Mouse (Mus musculus) ovary, postnatal 36 days (tissue): Measurements from ENCODE around the gene Gapdh.

ENCODE experiments used
- DNase-seq: peaks from one replicate; pipeline ENCODE4 v3.0.0; 2022; ENCODE audit warnings: low spot score, mixed read lengths

Gene Gapdh

DNA sequence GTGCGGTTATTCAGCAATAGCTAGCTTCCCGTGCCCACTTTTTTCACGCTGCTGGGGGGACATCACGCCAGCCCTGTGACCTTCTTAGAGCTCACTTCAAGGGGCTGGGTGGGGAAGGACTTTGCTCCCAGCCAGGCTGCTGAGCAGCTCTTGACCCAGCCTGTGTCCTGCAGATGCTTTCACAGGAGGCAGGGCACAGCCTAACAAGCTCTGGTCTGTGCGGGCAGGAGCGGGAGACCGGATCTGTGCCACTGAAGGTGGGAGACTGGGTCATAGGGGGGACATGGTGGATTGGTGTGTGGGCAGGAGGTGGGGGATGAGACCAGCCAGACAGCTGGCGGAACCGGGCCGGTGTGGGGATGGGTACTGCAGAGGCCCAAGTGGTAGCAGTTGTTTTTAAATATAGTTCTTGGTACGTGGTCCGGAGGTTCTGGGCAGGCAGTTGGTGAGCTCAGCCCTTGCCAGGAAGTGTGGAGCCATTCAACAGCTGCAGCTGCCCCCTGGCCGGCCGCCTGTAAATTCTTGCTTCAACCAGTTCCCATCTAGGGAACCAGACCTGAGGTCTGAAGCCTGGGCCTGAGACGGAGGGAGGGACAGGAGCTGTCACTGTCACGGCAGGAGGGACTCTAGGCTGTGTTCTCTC lies 17.2 kb downstream of the Gapdh start:
- DNase-seq: peak; percentile 44

DNA sequence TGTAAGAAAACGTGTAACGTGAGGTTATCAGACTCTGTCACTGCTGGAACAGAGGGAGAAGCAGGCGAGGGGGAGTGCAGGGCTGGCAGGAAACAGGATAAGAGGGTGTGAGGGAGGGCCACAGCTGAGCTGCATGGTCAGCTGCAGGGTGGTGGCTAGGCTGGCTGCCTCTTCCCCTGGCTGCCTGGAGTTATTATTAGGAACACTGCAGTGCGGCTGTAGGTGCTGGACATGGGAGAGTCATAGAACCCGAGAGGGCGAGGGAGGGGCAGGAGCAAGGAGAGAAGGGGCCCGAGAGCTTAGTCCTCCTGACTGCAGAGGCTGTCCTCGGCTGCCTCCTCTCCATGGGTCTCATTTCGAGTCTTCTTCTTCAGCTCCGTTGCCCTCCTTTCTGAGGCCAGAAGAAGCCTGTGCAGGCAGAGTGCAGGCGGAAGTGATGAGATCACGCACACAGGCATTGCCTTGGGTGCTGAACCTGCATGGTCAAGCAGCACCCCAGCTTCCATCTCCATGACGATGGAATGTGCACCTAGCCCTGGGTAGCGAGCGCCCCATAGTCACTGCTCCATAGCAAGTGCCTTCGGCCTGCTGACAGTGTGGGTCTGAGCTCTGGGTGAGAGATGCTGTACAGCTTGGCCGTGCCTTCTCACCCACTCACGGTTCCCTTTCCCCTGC lies 17.9 kb downstream of the Gapdh start:
- peak; percentile 44 for DNase-seq

DNA sequence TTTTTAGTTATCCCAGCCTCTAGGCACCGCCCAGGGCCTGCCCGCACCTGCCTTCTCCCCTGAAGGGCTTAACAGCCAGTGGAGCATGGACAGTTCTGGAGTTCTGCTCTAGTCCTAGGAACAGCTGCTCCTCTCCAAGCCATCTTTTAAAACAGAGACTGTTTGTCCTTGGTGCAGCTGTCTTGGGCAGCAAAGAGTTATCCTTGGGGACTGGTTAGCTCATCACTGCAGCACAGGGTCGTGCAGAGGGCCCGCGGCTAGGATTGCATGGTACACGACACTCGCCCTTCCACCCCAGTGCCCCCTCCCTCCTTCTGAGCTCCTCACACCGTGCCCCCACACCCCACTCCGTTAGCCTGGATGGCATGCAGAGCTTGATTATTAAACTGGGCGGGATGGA lies 18.9 kb downstream of the Gapdh start:
- no peak for DNase-seq

DNA sequence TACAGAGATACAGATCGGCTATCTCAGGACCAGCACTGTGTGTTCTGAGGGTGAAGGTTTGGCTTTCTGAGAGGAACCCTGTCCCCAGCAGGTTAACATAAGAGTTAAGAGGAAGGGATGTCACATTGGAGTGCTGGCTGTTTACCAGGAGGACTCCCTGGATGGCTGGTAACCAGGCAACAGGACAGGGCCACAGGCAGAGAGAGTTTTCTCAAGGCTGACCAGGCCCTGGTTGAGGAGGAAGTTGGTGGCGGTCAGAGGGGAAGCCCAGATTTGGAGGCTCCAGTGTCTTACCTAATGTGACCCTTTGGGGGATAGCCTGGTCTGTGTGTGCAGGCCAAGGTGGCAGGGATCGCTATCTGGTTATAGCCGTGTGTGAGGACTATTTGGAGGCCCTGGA lies 19.5 kb downstream of the Gapdh start:
- DNase-seq: peak; percentile 44

DNA sequence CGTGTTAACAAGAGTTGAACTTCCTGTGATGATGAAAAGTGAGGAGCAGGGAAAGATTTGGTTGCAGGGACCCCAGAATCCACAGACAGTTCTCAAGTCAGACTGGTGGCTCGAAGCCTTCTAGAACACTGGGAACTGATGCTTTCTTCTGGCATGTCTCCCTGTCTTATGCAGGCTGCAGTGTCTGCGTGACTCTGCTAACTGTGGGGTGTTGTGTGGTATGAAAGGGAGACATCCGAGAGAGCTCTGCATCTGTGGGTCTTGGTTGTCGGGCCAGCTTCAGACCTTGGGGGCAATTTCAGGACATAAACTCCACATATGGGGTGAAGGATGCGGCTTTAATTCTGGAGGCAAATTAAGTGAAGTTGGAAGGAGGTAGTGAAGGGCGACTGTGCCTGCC lies 20.1 kb downstream of the Gapdh start:
- no peak for DNase-seq

DNA sequence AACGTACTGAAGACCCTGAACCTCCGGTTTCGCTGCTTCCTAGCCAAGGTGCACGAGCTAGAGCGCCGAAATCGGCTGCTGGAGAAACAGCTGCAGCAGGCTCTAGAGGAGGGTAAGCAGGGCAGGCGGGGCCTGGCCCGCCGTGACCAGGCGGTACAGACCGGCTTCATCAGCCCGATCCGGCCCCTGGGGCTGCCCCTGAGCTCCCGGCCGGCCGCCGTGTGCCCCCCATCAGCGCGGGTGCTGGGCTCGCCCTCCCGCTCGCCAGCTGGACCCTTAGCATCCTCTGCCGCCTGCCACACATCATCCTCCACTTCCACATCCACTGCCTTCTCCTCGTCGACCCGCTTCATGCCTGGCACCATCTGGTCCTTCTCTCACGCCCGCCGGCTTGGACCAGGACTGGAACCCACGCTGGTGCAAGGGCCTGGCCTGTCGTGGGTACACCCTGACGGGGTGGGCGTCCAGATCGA lies 20.8 kb downstream of the Gapdh start:
- DNase-seq: no peak

DNA sequence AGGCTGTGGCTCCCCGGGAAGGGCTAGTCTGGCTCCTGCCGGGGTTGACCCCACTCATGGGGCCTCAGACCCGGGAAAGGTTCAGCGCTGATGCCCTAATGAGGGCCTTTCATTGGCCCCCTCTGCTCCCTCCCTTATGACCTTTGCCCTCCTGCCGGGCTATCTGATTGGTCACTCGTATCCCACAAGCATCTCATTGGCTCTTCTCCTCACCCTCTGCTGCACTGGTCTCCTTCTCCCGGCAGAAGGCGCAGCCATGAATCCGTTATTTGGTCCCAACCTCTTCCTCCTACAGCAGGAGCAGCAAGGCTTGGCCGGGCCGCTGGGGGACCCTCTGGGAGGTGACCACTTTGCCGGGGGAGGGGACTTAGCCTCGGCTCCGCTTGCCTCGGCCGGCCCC lies 21.3 kb downstream of the Gapdh start, which contains the start of gene Iffo1:
TSS of gene Iffo1 (plus strand) at position 241 of the 400 bp plus-strand sequence.
- peak; percentile 81 for DNase-seq

DNA sequence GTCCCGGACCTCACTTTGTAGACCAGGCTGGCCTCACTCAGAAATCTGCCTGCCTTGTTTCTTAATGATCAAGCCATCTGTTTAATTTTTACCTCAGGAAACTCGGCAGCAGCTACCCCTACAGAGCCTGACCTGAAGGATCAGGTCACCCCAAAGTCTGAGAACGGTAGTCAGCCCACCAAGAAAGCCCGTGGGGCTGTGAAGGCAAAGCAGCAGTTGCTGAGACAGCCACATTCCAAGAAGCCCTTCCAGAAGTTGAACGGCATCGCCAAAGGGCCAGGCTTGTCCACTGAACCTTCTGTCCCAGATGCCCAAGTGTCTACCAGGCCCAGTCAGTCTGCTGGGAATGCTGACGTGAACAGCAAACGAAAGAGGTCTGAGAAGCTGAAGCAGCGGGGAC lies 22.4 kb downstream of the Gapdh start:
- DNase-seq: no peak

DNA sequence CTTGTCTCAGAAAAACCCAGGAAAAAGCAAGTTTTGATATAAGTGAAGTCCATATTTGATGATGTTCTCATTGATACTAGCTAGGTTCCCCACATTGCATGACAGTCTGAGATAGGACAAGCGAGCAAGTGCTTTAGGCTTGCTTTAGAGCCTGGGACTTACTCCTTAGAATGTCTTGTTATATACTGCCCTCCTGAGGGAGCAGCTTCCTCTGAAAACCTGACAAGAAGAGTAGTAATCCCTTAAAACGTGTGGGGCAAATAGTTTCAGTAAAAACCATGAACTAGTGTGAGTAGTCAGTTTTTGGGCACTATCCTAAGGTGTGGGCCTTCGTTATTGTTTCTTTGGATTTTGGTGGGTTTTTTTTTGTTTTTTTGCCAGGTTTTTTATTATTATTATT lies 23.1 kb downstream of the Gapdh start:
- DNase-seq: no peak

DNA sequence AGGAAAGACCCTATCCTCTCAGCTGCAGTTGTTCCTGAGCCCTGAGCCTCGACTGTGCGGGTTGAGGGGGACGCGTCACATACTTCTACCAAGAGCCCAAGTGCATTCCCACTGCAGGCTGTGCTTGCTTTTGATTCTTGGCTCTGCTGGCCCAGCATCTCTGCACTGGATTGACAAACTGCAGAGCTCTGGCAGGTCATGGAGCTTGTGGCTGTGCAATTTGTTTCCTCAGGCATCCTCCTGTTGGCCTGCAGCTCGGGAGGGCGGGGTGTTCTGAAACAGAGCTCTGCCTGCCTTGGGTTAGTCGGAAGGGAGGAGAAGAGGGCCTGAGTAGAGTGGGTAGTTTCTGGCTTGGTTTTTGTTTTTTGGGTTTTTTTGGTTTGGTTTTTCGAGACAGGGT lies 23.8 kb downstream of the Gapdh start:
- no peak for DNase-seq

DNA sequence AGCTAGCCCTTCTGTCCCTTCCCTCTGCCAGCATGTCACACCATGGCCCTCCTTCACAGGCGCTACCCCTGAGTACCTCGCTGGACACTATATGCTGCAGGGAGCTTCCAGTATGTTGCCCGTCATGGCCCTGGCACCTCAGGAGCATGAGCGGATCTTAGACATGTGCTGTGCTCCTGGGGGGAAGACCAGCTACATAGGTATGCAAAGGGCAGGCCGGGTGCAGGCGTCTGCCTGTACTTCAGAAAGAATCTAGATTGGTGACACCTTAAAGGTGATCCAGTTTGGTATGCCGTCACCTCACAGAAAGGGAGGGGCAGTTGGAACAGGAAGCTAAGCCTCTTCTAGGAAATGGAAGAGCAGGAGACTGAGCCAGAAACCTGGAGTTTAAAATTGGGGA lies 26.5 kb downstream of the Gapdh start:
- DNase-seq: no peak

DNA sequence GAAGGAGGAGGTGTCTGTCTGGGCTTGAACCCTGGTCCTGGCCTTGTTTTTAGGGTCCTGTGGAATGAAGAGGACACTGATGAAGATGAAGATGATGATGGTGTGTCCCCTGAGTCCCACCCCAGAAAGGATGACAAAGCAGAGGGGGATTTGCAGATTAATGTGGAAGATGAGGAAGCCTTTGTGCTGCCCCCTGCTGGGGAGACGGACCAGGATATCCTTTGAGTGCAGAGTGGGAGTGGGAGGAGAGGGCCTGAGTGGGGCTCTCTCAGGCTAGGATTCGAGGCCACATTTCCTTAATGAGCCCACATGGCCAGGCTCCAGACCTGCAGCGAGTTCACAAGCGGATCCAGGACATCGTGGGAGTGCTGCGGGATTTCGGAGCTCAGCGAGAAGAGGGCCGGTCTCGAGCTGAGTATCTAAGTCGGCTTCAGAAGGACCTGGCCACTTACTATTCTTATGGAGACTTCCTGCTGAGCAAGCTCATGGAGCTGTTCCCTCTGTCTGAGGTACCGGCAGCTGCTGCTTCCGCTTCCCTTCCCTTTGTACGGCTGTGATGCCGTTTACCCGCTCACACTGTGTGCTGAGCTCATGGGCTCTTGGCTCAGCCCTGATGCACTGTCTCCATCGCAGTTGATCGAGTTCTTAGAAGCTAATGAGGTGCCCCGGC lies 29.1 kb downstream of the Gapdh start:
- DNase-seq: no peak

DNA sequence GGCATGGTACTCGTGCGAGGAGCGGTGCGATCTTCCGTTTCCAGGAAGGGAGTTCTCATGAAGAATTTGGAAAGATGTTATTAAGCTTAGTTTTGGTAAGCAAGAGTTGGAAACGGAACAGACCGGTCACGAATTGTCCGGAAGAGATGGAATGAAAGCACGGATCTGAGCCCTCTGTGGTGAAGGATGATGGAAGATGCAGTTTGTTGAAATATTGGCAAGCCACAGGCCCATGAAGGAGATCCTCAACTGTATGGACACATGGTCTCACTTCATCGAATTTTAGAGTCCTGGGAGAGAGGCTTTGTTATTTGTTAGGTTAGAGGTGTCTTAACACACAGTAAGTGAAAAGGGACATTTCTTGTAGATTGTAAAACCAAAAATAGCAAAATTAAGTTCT lies 33.8 kb downstream of the Gapdh start:
- DNase-seq: no peak

DNA sequence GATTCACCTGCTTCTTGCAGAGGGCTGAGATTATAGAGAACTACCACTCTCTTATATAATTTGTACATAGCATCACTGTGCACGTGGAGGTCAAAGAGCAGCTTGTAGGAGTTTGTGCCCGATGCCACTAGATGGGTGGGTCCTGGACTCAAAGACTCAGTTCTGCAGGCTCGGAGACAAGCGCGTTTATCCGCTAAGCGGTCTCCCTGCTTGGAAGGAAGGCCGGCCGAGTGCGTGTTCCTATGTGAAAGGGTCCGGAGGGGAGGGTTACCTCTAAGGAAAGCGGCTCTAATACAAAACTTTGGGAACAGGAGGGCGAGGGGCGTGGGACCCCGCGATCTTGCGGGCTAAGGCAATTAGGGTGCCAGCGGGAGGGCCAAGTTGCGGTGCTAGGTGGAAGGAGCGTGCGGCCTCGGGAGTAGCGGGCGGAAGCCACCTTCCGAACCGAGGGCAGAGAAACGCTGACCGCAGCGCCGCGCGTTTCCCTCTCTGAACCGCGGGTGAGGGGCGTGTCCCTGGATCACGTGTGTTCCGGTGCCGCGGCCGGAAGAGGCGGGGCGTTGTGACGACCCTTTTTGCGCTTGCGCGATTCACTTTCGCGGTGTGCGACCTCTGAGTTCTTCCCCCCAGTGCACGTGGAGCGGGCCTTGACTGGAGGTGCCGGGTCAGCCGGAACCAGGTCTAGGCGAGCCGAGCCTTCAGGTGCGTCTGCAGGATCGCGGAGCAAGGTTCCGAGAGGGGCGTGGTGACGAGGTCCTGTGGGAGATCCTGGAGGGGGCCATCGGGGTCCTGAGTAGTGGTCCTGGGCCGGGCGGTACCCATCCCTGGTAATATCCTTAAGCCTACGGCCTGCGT lies 34.7 kb downstream of the Gapdh start, which contains the start of gene Nop2:
TSS of gene Nop2 (plus strand) at position 608 of the 855 bp plus-strand sequence.
- DNase-seq: peak; percentile 86

DNA sequence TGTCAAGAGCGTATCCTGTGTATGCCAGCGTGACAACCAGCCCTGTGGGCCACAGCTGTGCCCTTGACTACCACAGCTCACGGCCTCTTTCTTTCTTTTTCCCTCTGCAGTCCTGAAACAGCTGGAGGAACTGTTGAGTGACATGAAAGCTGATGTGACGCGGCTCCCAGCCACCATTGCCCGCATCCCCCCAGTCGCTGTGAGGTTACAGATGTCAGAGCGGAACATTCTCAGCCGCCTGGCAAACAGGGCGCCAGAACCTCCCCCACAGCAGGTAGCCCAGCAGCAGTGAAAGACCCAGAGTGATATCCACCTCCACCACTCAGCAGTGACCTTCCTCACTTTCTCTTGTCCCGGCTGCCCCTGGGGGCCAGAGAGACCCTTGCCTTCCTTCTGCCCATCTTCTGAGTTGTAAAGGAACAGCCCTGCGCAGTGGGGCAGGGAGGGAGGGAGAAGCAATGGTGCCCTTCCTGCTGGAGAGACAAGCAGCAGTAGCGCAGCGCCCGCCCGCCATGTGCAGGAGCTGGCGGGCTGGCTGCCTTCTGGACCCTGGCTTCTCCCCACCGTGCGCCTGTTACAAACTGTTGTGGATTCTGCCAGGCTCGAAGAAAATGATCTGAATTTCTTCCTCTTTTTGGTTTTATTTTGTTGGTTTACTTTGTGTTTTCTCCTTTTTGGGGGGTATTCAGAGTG lies 36.4 kb downstream of the Gapdh start:
- DNase-seq: no peak

DNA sequence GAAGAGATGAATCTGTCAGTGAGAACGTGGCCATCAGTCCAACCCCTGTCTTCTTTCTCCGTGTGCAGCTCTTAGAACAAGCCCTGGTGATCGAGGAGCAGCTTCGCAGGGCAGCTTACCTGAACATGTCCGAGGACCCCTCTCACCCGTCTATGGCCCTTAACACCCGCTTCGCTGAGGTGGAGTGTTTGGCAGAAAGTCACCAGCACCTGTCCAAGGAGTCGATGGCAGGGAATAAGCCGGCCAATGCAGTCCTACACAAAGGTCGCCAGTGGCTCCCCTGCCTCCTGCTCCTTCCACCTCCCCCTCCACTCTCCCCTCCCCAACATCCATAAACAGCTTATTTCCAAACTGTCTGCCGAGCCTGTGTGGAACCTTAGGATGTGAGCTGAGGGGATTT lies 37.5 kb downstream of the Gapdh start:
- DNase-seq: no peak

DNA sequence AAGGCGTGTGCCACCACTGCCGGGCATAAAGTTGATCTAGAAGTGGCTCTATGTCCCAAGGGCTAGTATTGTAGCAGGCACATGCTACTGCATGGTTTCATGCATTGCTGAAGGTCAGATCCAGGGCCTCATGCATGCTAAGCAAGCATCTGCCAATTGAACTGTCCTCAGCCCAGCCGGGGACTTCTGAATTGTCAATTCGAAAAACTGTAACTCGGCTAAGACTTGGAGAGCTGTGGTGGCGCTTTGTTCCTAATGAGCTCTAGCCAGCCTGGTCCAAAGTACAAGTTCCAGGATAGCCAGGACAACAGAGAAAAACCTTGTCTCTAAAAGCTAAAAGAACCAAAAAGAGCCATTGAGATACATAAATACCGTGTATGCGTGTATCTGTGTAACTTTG lies 46.9 kb downstream of the Gapdh start:
- no peak for DNase-seq

DNA sequence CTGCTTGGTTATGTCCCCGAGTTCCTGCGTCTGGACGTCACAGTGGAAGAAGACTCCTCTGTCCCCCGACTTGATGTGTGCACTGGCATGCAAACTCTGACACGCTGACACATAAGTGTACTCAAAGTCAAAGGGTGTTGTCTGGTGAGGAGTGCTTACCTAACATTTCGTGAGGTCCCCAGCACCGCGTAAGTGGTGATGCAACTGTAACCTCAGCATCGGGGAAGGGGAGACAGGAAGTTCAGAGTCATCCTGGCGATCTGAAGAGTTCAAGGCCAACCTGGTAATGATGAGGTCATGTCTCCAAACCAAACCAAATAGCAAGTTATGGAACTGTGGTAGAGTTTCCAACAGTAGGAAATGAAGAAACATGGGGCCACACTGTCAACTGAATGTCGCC lies 53.7 kb downstream of the Gapdh start:
- DNase-seq: no peak
